Mouse (Mus musculus) left cerebral cortex, postnatal 36 days (tissue): ENCODE data around the gene Synj2. TPM values are rescaled to one million over a fixed set of nuclear protein-coding genes. Genes with fewer than 3 reads are reported as not detected.
"Not testable (repeated sequence)": the region's sequence is repeated elsewhere in the genome, so short reads cannot be mapped to it uniquely, and the experiment has no call there.

Experiments
- DNase-seq, 2 experiments: peaks; one replicate each; pipeline ENCODE4 v3.0.0; 2021 to 2022; ENCODE audit warnings: low spot score in 2 of 2, mixed read lengths in 1 of 2
- intact Hi-C: fragments of 180-260 bp; cut with DNase I; formaldehyde crosslinking; loops from one replicate; pipeline ENCODE4 v1.15.1; 2025
- total RNA-seq, 2 experiments: library from RNA; stranded (reverse); gene quantifications; 2 replicates each; pipeline ENCODE4 v1.2.3; 2021

The Synj2 gene
- total RNA-seq, 2 experiments from 2014 or later, result 91.8 to 103 TPM

DNA sequence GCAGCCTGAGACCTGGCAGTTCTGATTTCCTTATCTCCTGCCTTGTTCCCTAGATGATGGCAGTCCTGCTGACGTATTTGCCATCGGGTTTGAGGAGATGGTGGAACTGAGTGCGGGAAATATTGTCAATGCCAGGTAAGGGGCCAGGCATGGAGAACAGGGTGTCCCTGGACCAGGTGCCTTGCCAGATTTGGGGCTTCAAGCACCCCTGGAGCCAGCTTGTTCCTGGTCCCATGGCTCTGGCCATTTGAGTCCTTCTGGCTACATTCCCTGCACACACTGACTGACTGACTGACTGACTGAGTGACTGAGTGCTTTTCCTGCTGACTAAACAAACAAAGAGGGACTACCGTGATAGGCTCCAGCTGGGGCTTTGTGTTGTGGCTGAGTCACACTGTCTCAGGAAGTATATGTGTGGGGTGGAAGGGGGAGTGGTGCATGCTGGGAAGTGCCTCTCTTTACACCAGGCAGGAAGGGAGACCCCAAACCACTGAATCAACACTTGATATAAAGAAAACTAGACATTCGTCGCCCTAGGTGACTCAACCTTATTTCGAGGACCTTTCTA, 75.2 kb downstream of the Synj2 start:
- intact Hi-C loops, result no loop called here
- no peak for DNase-seq

DNA sequence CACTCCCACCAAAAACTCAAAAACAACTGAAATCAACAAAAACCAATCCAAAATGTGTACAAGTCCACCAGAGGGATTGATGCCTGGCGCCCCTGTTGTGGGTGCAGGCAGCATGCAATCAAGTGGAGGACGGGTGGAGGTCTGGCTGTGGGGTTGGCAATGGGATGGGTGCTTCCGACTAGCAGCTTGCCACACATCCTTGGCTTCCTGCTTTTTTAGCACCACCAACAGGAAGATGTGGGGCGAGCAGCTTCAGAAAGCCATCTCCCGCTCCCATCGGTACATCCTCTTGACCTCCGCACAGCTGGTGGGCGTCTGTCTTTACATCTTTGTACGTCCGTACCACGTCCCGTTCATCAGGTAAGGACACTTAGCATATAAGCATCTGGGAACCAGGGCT, 76.2 kb downstream of the Synj2 start:
- intact Hi-C loops, result no loop called here
- no peak for DNase-seq

DNA sequence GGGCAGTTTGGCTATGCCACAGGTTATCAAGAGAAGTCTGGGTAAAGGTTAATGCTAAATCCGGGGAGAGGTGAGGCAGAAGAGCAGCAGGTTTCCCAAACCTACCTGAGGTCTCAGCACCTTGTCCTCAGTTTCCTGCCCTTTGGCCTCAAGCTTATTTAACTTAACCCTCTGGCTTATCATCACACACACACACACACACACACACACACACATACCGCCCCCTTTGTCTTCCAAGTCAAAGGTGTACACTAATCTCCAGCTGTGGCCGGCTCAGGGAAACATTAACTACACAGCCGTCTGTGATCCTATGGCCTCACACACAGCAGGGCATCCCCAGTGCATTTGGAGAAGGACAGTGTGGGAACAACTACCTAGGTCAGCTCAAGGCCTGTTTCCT, 77.3 kb downstream of the Synj2 start:
- no peak for DNase-seq
- intact Hi-C loops, result no loop called here

DNA sequence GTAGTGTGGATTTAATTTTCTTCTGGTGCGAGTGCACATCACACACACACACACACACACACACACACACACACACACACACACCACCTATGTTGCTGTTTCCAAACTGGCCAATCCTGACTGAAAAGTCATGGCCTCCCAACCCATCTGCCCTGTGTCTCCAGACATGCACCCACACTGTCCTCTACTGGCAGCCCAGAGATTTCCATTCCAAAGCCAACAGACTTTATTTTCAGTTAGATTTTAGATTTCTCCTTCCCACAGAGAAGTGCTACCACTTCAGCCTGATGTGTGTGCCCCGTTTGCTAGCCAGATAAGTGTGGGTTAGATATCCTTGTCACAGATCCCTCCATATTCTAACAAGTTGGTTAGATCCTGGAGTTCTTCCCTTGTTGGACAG, 78.7 kb downstream of the Synj2 start:
- DNase-seq, result no peak
- intact Hi-C loops, result loop anchor here (1.0 kb wide), 1 partner anchor 78 kb away; the partner anchor contains the start of gene Synj2

DNA sequence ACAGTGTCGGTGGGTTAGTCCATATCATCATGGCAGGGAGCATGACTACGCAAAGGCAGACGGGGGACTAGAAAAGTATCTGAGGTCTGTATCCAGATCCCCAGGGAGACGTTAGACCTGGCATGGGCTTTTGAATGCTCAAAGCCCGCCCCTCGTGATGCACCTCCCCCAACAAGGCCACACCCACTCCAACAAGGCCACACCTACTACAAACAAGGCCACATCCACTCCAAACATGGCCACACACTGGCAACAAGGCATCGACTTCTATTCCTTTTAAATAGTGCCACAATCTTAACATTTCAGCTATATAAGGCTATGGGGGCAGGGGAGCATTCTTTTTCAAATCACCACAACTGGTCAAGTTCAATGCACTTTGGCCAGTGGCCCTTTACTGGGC, 79.6 kb downstream of the Synj2 start:
- intact Hi-C loops, result loop anchor here (1.0 kb wide), 1 partner anchor 79 kb away; the partner anchor contains the start of gene Synj2
- no peak for DNase-seq

DNA sequence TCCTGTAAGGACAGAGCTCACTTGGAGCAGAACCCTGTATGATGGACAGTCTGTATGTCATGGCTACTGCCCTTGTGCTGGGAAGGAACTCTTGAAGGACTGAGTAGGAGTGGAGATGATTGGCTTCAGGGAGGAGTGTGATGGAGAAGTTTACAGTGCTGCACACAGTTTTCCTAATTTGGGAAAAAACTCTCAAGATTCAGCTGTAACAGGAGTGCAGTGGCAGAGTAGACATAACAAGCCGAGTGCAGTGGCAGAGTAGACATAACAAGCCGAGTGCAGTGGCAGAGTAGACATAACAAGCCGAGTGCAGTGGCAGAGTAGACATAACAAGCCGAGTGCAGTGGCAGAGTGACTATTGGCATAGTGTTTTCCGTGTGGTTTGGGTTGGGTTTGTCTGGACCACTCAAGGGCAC, 80.3 kb downstream of the Synj2 start:
- intact Hi-C loops, result not testable (repeated sequence)

DNA sequence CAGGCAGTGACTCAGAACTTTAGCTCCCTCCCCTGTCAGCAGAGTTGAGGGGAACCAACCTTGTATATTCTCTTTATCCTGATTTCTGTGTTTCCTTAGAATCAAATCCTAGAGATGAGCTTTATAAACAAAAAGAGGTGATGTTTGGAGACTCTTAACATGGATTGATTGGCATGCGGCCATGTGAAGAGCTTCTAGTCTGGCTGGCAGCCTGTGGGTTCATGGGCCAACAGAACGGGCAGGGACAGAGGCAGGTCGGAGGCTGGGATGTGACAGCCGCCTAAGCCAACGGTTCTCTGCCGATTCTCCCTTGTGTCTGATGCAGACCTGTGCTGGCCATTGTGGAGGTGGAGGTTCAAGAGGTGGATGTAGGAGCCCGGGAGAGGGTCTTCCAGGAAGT, 84.8 kb downstream of the Synj2 start:
- no peak for DNase-seq
- intact Hi-C loops, result loop anchor here (5.0 kb wide), 1 partner anchor 234 kb away; no protein-coding TSS in a partner anchor

More for the DNA sequence above, 80.3 kb downstream of the Synj2 start:
- DNase-seq, result not testable (repeated sequence)

DNA sequence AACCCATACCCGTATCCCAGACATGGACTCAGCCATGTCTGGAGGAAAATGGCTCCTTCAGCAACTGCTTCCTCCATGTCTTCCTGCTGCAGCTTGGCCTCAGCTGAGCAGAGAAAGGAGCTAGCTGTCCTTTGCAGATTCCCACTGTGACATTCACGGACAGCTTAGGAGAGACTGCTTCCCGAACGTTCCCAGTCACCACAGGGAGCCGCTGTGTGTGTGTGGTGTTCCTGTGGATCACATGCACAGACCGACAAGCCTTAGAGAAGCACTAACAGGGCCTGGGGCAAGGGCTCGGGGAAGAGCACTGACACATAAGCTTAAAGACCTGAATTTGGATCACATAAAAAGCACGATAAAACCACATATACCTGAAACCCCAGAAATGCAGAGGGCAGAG, 94.6 kb downstream of the Synj2 start:
- no peak for DNase-seq
- intact Hi-C loops, result no loop called here

DNA sequence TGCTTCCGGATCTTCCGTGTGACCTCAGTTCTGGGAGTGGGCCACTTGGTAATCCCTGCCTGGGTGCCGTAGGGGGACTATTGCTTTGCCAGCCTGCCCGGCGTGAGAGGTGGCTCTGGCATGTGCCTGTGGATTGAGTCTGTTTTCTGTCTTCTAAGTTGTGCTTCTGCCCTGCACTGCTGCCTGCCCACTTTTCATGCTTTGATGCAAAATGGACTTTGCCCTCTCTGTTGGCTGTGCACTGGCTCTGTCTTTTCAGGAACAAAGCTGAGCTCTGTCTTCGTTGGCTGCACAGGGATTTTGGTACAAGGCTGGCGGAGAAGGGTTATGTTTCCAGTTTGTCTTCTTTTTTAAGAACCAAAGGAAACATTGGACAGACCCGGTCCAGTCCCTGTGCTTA, 95.4 kb downstream of the Synj2 start:
- intact Hi-C loops, result no loop called here

DNA sequence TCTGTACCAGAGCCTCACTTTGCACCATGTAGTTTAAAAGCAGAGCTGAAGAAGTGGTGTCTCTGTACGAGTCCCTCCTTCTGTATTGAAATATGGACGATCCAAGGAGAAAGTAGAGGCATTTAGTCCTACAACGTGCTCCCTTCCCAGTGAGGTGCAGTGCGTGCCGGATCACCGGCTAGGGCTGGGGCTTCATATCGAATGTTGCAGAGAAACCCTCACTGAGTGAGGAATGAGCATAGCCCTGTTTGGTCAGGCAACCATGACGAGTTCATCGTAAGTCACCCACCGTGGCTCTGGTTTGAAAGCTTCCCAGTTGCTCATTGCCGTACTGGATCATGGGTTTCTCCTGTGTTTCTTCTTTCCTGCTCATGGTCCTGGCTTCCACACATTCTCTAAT, 95.8 kb downstream of the Synj2 start:
- intact Hi-C loops, result no loop called here

More for the DNA sequence above, 95.4 kb downstream of the Synj2 start:
- DNase-seq, result no peak

DNA sequence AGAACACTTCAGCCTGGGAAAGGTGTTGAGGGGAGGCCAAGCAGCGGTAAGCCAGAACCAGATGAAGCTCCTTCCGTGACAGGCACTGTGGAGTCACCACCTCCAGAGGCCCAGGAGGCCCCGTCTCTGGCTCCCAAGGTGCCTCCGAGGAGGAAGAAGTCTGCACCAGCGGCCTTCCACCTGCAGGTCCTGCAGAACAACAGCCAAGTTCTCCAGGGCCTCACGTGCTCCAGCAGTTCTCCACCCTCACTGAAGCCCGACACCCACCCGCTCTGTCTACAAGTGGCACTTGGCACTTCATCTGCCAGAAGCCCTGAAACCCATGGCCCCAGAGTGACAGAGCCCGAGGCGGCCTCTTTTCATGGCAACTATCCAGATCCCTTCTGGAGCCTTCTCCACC, 96.4 kb downstream of the Synj2 start:
- no peak for DNase-seq
- intact Hi-C loops, result no loop called here

More for the DNA sequence above, 95.8 kb downstream of the Synj2 start:
- no peak for DNase-seq

DNA sequence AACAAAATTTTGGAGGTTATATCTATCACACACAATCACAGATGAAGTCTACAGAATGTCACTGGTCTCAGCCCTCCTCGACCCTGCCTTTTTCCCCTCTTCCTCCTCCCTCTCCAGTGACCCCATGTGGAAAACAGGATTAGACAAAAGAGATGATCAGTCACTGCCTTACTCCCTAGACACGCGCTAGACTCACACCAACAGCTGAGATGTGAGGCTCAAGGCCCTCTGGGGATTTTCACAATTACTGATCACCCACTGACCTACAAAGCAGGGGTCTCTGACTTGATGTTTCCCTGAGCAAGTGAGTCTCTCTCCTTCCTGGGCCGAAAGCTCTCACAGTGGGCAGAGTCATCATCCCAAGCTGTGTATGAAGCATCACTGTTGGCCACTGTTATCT, 111.7 kb downstream of the Synj2 start:
- intact Hi-C loops, result no loop called here
- DNase-seq, result no peak

DNA sequence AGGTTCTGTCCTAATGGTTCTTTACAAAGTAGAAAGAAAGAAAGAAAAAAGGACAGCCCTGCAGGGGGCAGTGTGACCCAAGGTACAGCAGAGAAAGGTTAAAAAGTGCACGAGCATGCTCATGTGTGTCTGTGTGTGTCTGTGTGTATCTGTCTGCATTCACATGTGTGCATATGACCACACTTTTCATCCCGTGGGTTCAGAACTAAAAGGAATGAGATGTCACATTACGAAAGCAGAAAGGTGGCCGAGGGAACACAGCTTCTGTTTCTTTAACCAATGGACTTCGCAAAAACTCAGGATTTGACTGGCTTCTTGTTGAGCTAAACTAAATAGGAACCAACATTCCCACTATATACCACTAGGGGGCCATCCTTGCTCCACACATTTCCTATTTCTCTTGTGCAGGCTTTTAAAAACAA, 113.9 kb downstream of the Synj2 start:
- intact Hi-C loops, result no loop called here
- no peak for DNase-seq

DNA sequence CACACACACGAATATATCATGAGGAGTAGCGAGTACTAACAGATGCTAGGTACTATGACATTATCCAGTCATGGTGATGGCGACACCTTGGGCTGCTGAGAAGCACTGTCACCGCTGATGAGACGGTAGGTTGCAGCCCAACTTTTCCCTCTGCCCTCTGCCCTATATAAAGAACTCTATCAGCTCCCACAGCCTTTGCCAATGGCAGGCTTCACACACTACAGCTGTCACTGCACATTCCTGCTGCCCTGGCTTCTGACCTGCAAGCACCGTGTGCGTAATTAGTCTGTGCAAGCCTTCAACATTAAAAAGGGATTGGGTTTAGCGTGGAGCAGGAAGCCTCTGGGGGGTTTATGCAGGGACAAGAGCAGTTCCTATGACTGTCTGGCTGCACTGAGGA, 121.7 kb downstream of the Synj2 start:
- DNase-seq, result no peak
- intact Hi-C loops, result loop anchor here (5.0 kb wide), 1 partner anchor 605 kb away; no protein-coding TSS in a partner anchor

DNA sequence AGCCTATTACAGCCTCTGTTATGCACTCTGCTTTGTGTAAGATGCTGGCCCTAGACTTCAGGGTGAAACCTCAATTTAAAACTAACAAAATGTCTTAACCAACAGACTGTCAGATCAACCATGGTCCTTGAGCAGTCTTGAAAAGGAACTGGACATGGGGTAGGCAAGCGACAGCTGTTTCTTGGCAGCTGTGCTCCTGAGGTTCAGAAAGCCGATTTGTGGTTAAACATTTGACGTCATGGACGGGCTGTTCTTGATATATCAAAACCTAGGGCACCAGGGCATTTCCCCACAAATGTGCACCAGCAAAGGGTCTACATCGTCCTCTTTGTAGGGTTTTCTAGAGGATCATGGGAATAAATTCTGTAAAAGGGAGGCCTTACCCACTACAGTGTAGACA, 122.5 kb downstream of the Synj2 start:
- DNase-seq, result no peak
- intact Hi-C loops, result loop anchor here (5.0 kb wide), 1 partner anchor 606 kb away; no protein-coding TSS in a partner anchor

DNA sequence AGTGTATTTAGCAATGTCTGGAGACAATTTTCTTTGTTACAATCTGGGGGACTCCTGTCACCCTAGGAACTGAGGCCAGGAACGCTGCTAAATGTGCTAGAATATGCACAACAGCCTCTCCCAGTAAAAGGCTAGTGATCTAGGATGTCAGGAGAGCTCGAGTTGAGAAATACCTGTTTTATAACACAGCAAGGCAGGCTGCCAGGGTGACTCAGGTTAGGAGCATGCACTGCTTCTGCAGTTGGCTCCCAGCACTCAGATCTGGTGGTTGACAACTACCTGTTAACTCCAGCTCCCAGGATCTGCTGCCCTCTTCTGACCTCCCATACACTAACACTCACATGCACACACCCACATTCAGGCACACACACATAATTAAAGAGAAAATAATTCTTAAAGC, 124.9 kb downstream of the Synj2 start:
- DNase-seq, result no peak
- intact Hi-C loops, result no loop called here

DNA sequence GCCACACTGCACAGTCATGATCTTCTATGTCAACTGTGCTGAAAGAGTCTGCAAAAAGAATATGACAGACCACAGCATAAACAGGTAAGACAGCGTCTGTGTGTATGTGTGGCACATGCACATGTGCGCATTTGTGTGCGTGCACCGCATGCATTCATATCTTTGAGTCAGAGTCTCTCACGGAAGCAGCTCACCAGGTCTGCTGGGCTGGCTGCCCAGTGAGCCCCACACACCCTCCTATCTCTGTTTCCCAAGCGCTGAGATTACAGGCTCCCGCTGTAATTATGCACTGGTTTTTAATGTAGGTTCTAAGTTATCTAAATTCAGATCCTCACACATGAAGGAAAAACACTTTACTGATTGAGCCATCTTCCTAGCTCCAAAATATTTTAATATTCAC, 126.5 kb downstream of the Synj2 start:
- intact Hi-C loops, result no loop called here

DNA sequence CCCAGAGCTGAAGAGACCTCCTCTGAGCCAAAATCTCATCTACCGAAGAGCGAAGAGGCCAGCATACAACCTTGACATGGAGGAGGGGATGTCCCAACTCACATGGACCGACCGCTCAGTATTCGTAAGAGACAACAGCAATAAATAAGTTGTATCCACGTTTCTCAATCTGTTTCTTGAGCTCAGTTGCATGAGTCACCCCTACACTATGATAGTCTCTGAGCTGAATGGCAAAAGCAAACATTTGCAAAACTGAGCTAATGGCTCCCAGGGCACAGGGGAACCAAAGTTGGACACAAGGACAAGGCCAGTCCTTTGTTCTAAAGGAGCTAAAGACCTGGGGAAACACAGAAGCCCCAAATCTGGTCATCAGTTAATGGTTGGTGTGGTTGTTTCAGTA, 128.8 kb downstream of the Synj2 start:
- intact Hi-C loops, result no loop called here

More for the DNA sequence above, 126.5 kb downstream of the Synj2 start:
- no peak for DNase-seq

DNA sequence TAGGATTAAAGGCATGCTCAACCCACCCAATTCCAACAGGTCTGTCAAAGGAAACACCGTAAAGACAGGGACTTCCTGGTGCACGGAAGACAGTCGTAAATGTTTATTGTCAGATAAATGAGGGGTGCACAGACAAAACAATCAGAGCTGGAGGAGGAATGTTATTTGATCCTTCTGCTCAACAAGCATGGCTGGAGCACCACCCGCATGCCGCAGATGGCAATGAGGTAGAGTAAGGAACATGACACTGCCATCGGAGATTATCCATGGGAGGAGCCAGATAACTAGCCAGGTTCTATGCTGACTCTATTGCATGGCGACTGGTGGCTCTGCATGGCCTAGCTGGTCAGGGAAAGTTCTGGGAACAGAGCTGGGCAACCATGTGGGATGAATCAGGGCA, 132.3 kb downstream of the Synj2 start:
- intact Hi-C loops, result no loop called here
- no peak for DNase-seq

More for the DNA sequence above, 128.8 kb downstream of the Synj2 start:
- DNase-seq, result no peak

DNA sequence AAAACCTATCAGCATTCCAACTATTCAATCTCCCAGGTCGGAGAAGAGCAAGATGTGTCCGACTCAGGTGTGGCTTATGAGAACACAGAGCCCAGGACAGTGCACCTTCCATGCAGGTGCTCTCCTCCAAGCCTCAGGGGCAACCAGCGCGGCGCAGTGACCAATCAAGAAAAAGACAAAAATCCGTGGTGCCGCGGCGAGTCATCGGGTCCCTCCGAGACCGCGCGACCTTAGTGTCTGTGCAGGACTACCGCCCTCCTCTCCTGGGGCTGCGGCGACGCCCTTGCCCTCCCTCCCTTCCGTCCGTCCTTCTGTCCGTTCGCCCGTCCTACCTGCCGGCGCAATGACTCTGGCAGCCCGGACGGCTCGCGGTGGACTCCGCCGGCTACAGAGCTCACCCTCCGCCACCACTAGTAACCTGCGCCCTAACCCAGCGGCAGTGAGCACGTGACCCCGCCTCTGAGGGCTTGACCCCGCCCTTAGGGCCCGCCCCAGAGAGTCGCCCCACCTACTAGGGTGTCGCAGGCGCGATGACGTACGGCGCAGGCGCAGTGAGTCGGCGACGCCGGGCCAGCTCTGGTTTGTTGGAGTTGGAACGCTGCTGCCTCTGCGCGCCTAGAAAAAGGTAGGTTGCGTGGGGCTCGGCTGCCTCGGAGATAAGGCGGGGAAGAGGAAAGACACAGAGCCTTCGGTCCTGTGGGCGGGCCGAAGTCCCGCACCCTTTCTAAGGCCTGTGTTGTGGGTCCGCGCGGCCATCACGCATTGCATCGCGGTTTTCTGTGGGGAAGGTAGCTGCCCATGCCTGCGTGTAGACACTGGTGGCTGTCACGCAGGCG, 138.4 kb downstream of the Synj2 start, which contains the start of the genes Serac1 and Gtf2h5:
Gene Serac1, minus strand, starts transcription at position 455 of the 836 bp plus-strand sequence.
Gene Gtf2h5, plus strand, starts transcription at position 500 of the 836 bp plus-strand sequence.
- peak; percentile 98 to 99 for DNase-seq
- intact Hi-C loops, result no loop called here
